Comparison of ENCODE assay signal across 26 mouse cellular contexts in the genomic region with DNA sequence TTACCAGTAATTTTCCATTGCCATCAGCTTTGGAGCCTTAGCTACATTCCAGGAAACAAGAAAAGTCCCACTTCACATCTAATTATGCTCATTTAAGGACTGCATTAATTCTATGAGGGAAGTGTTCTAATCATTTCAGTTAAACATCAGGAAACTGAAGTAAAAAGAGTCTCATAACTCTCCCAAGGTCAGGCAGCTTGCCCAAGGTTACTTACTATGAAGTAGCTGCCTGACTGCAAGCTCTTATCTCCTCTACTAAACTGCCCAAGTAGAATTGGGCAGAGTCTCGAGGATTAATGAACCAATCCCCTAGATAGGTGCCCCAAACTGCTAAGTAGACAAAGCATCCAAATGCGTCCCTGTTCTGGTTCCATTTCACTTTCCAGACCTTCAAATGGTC.
"Had no signal": no experiment of that assay in that cellular context is flagged by ENCODE, and none has a peak within 500 bp of the region (broad histone marks: within the 10 kb centered on the region; RNA-seq: fewer than 3 reads in every experiment).

No protein-coding gene starts in this region.

- DNase-seq: kidney, adult 11 months; kidney, adult 9 months; kidney, postnatal 14 days; layer of hippocampus, postnatal 36 days; liver; lung, adult 18-20 months; lung, postnatal 10 days; lung, postnatal 36 days; right cerebral cortex, adult 18-20 months; right cerebral cortex, postnatal 14 days; right cerebral cortex, postnatal 4 days; thymus, postnatal 25 days had no signal

- H3K9ac ChIP-seq: limb, embryonic 13.5 days; liver, embryonic 12.5 days; liver, embryonic 15.5 days; lung, embryonic 15.5 days; midbrain, embryonic 13.5 days; neural tube, embryonic 13.5 days; stomach, embryonic 15.5 days had no signal

- H3K9me3 ChIP-seq: limb, embryonic 10.5 days; limb, embryonic 13.5 days; liver, embryonic 12.5 days; liver, embryonic 15.5 days; lung, embryonic 15.5 days; megakaryocyte, embryonic 14.5 days; midbrain, embryonic 10.5 days; midbrain, embryonic 13.5 days; neural tube, embryonic 13.5 days; stomach, embryonic 15.5 days had no signal

- H3K4me3 ChIP-seq: layer of hippocampus, adult 2 months; left cerebral cortex, adult 2 months; limb, embryonic 10.5 days; limb, embryonic 13.5 days; liver, embryonic 12.5 days; liver, embryonic 15.5 days; lung, embryonic 15.5 days; megakaryocyte, embryonic 14.5 days; midbrain, embryonic 10.5 days; midbrain, embryonic 13.5 days; myocyte; neural tube, embryonic 13.5 days; stomach, embryonic 15.5 days had no signal

- H3K4me2 ChIP-seq: limb, embryonic 13.5 days; liver, embryonic 12.5 days; liver, embryonic 15.5 days; lung, embryonic 15.5 days; midbrain, embryonic 13.5 days; neural tube, embryonic 13.5 days; stomach, embryonic 15.5 days had no signal

- H3K27me3 ChIP-seq: limb, embryonic 13.5 days; liver, embryonic 12.5 days; liver, embryonic 15.5 days; lung, embryonic 15.5 days; megakaryocyte, embryonic 14.5 days; midbrain, embryonic 13.5 days; neural tube, embryonic 13.5 days; stomach, embryonic 15.5 days had no signal

- ATAC-seq: liver, embryonic 12.5 days; midbrain, embryonic 13.5 days; midbrain, embryonic 16.5 days had no signal

- H3K27ac ChIP-seq: layer of hippocampus, adult 2 months; left cerebral cortex, adult 2 months; limb, embryonic 10.5 days; limb, embryonic 13.5 days; liver, embryonic 12.5 days; liver, embryonic 15.5 days; lung, embryonic 15.5 days; midbrain, embryonic 10.5 days; midbrain, embryonic 13.5 days; neural tube, embryonic 13.5 days; stomach, embryonic 15.5 days had no signal

- H3K4me1 ChIP-seq: liver, embryonic 12.5 days; liver, embryonic 15.5 days; lung, embryonic 15.5 days; megakaryocyte, embryonic 14.5 days; midbrain, embryonic 10.5 days; midbrain, embryonic 13.5 days; neural tube, embryonic 13.5 days; stomach, embryonic 15.5 days had no signal

- H3K36me3 ChIP-seq: limb, embryonic 10.5 days; limb, embryonic 13.5 days; liver, embryonic 12.5 days; liver, embryonic 15.5 days; lung, embryonic 15.5 days; midbrain, embryonic 10.5 days; midbrain, embryonic 13.5 days; neural tube, embryonic 13.5 days; stomach, embryonic 15.5 days had no signal
